Mouse (Mus musculus): ENCODE results near the gene Zbtb12.

- TF ChIP-seq ZNF384 (IDR thresholded peaks at IDR 0.05; ENCODE audit: low read depth, low read length) (no peak), HCFC1 (IDR thresholded peaks at IDR 0.05; ENCODE audit: borderline replicate concordance, insufficient read depth, low read length) (no peak)
These were observed 58.8 kb downstream of the Zbtb12 start for GRCm38 (mm10) chr17:34937960-34938505.

Measured in ES-E14 (cell line).